Mouse (Mus musculus) kidney, embryonic 15.5 days (tissue): ENCODE measurements around the gene Cisd1. TPM values are rescaled to one million over a fixed set of nuclear protein-coding genes. Genes with fewer than 3 reads are reported as not detected.
A peak's percentile ranks its signal among the peaks of the same experiment; 100 is the strongest.

ENCODE experiments used
- ATAC-seq: fragments of 200-750 bp; cut with Nextera tagmentation; replicated peaks from 2 replicates; pipeline ENCODE4 v1.8.0; 2017; ENCODE audit warnings: moderate TSS enrichment; ENCODE audit not compliant: low FRiP score
- H3K27ac ChIP-seq: fragments of 300-500 bp; sonication (generic); 2 replicates; pipeline ENCODE4 v1.5.1; 2015; ENCODE audit warnings: mild to moderate bottlenecking, inconsistent platforms
- H3K27me3 ChIP-seq: fragments of 300-500 bp; sonication (generic); 2 replicates; pipeline ENCODE4 v1.6.1; 2015; ENCODE audit warnings: inconsistent platforms
- H3K36me3 ChIP-seq: fragments of 300-500 bp; sonication (generic); 2 replicates; pipeline ENCODE4 v1.6.1; 2015; ENCODE audit warnings: inconsistent platforms
- H3K4me1 ChIP-seq: fragments of 300-500 bp; sonication (generic); 2 replicates; pipeline ENCODE4 v1.6.1; 2015; ENCODE audit warnings: inconsistent platforms
- H3K4me2 ChIP-seq: fragments of 300-500 bp; sonication (generic); 2 replicates; pipeline ENCODE4 v1.6.1; 2015; ENCODE audit warnings: moderate library complexity, mild to moderate bottlenecking, inconsistent platforms
- H3K4me3 ChIP-seq: fragments of 300-500 bp; sonication (generic); replicated peaks from 2 replicates; pipeline ENCODE4 v1.5.1; 2015; ENCODE audit warnings: mild to moderate bottlenecking, inconsistent platforms
- H3K9ac ChIP-seq: fragments of 300-500 bp; sonication (generic); 2 replicates; pipeline ENCODE4 v1.6.1; 2015; ENCODE audit warnings: mild to moderate bottlenecking, inconsistent platforms
- H3K9me3 ChIP-seq: fragments of 300-500 bp; sonication (generic); replicated peaks from 2 replicates; pipeline ENCODE4 v1.6.1; 2016; ENCODE audit warnings: inconsistent platforms
- WGBS: fragments of 180-500 bp; shearing (Covaris S2); methylation state at CpG from one replicate; pipeline ENCODE4 v1.1.7; 2015; ENCODE audit warnings: mixed read lengths; 5-methylcytosine and 5-hydroxymethylcytosine counted together
- polyA plus RNA-seq: library from polyadenylated mRNA; unstranded; fragments of >200 nt; fragmentation: Nextera tagmentation; extraction: Ambion mirVana; gene quantifications from 2 replicates; pipeline ENCODE4 v1.2.1, GENCODE M21; 2015

Gene Cisd1
- polyA plus RNA-seq, 1 experiment from 2014 or later = 131 TPM

DNA sequence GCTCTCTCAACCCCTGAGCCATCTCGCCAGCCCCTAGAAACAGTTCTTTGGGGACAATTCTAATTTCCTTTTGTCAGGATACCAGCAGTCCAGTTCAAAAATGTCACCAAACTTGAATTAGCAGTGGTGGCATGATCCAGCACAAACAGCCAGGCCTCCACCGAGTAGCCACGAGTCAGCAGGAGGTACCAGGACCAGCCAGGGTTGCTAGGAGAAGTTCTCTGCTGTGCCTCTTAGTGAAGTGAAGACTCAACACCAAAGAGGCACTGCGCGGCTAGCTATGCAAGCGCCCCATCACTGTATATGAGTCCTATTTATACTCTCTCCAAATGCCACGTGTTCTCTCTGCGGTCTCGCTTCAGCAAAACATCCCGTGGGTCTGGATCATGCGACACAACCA is 28.7 kb downstream of the Cisd1 start:
- no peaks in the 10 kb centered on the region for H3K36me3 ChIP-seq
- no peak overlapping the region for H3K4me2 ChIP-seq
- WGBS = 82% methylated on average over 11 of the region's 11 CpGs
- no peaks in the 10 kb centered on the region for H3K27me3 ChIP-seq
- no peaks in the 10 kb centered on the region for H3K9me3 ChIP-seq
- ATAC-seq = no peak
- H3K4me3 ChIP-seq = no peak overlapping the region
- H3K4me1 ChIP-seq = no peaks in the 10 kb centered on the region
- no peak overlapping the region for H3K27ac ChIP-seq
- no peak overlapping the region for H3K9ac ChIP-seq

DNA sequence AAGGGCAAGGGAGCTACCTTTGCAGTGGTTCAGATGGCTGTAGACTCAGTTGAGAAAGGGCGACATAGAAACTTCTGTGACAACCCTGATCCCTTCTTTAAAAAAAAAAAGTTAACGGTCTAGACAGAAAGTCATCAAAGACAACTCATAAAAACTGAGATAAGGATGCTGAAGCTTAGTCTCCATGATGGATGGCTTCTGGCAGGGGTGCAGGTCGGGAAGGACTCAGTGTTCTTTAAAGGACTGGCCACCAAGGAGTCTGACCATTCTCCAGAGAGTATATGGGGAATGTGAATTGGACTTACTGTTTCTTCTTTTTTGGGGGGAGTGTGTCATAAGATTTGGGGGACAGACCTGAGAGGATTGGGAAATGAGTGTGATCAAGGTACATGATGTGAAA is 30.2 kb downstream of the Cisd1 start:
- H3K9ac ChIP-seq = no peak overlapping the region
- no peak for ATAC-seq
- no peak overlapping the region for H3K4me3 ChIP-seq
- no peaks in the 10 kb centered on the region for H3K27me3 ChIP-seq
- no peak overlapping the region for H3K27ac ChIP-seq
- WGBS = 58% methylated on average over 3 of the region's 3 CpGs
- H3K4me1 ChIP-seq = no peaks in the 10 kb centered on the region
- no peak overlapping the region for H3K4me2 ChIP-seq
- H3K9me3 ChIP-seq = no peaks in the 10 kb centered on the region
- no peaks in the 10 kb centered on the region for H3K36me3 ChIP-seq

DNA sequence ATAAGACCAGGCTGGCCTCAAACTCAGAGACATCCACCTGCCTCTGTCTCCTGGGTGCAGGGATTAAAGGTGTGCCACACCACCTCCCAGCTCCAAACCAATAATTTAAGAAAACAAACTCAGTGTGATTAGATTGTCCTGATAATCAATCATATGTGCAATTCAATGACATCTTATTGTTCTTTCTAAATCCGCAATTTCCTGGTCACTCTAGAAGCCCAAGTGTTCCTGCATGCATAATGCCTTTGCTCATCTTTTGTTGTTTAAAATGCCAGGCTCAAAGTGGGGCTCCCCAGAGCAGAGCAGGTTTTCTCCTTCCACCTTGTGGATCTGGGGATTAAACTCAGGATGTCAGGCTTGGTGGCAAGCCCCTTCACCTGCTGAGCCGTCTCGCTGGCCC is 34.5 kb downstream of the Cisd1 start:
- no peaks in the 10 kb centered on the region for H3K9me3 ChIP-seq
- no peaks in the 10 kb centered on the region for H3K27me3 ChIP-seq
- peaks cover 3% of the 10 kb centered on the region; the same call in 1 of the 2 replicates for H3K4me1 ChIP-seq
- 75% methylated on average over 3 of the region's 3 CpGs for WGBS
- no peak for ATAC-seq
- H3K4me3 ChIP-seq = no peak overlapping the region
- no peak overlapping the region for H3K9ac ChIP-seq
- H3K36me3 ChIP-seq = no peaks in the 10 kb centered on the region
- no peak overlapping the region for H3K4me2 ChIP-seq
- no peak overlapping the region for H3K27ac ChIP-seq

DNA sequence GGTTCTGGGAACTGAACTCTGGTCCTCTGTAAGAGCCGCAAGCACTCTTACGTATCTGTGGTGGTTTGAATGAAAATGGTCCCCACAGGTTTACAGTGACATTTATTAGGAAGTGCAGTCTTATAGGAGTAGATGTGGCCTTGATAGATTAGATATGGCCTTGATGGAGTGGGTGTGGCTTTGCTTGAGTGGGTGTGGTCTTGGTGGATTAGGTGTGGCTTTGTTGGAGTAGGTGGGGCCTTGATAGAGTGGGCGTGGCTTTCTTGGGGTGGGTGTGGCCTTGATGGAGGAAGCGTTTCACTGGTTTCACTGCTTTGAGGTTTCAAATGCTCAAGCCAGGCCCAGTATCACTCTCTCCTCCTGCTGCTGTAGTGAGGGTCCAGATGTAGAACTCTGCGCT is 36.6 kb downstream of the Cisd1 start:
- H3K36me3 ChIP-seq = no peaks in the 10 kb centered on the region
- H3K4me2 ChIP-seq = no peak overlapping the region
- no peak overlapping the region for H3K9ac ChIP-seq
- 93% methylated on average over 5 of the region's 5 CpGs for WGBS
- ATAC-seq = no peak
- no peaks in the 10 kb centered on the region for H3K27me3 ChIP-seq
- no peak overlapping the region for H3K27ac ChIP-seq
- H3K4me1 ChIP-seq = peaks cover 3% of the 10 kb centered on the region; the same call in 1 of the 2 replicates
- no peak overlapping the region for H3K4me3 ChIP-seq
- no peaks in the 10 kb centered on the region for H3K9me3 ChIP-seq

DNA sequence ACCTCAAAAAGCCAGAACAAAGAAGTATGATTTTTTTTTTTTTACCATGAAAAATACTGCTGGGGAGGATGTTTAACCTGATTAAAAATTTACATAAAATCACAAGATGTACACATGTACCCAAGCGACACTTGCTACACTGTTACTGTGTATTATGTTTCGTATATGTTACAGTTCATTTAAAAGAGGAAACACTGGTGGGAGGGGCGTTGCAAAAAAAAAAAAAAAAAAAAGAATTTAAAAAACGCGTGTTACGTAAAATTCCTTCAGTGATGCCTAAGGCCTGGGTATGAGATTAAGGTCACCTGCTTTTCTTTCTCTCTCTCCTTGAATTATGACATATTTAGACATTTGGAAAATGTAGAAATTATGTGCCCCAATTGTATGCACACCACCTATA is 38.0 kb downstream of the Cisd1 start:
- no peak for ATAC-seq
- H3K27ac ChIP-seq = no peak overlapping the region
- no peaks in the 10 kb centered on the region for H3K36me3 ChIP-seq
- peaks cover 3% of the 10 kb centered on the region; the same call in 1 of the 2 replicates for H3K4me1 ChIP-seq
- H3K4me2 ChIP-seq = no peak overlapping the region
- no peak overlapping the region for H3K9ac ChIP-seq
- no peak overlapping the region for H3K4me3 ChIP-seq
- H3K9me3 ChIP-seq = no peaks in the 10 kb centered on the region
- 78% methylated on average over 6 of the region's 6 CpGs for WGBS
- no peaks in the 10 kb centered on the region for H3K27me3 ChIP-seq

DNA sequence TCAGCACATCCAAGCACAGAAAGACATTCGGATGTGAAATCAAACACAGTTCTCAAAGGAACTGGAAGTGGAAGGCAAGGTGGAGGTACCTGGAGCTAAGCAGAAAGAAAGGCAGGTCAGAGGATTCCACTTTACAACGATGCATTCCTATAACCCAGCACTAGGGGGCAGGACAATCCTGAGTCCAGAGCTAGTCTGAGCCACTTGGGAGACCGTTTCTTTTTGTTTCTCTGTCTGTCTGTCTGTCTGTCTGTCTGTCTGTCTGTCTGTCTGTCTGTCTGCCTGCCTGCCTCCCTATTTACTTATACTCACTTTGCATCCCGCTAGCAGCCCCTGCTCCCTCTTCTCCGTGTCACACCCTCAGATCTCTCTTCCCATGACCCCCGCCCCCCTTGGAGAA is 38.6 kb downstream of the Cisd1 start:
- H3K4me2 ChIP-seq = peak overlapping the region; percentile 41; the same call in 1 of the 2 replicates
- H3K4me1 ChIP-seq = peaks cover 3% of the 10 kb centered on the region; the same call in 1 of the 2 replicates
- WGBS = 31% methylated on average over 6 of the region's 6 CpGs
- no peak overlapping the region for H3K4me3 ChIP-seq
- no peaks in the 10 kb centered on the region for H3K27me3 ChIP-seq
- no peaks in the 10 kb centered on the region for H3K36me3 ChIP-seq
- no peaks in the 10 kb centered on the region for H3K9me3 ChIP-seq
- H3K27ac ChIP-seq = no peak overlapping the region
- no peak overlapping the region for H3K9ac ChIP-seq
- no peak for ATAC-seq

DNA sequence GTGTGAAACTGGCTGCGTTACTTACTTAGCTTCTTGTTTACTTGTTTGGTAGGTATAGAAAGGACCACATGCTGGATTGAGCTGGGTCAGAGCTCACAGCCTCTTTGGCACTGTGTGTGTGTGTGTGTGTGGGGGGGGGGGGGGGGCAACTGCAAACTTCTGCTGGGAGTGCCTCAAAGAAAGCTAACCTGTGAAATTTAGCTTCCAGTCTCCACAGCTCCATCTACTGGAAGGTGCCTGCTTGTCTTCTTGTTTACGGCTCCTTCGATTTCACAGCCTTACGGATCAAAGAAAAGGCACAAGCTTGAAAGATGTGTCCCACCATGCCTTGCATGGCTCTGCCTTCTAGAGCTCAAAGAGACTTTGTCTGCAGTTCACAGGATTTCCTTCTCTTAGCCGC is 42.3 kb downstream of the Cisd1 start:
- H3K9me3 ChIP-seq = no peaks in the 10 kb centered on the region
- 27% methylated on average over 5 of the region's 5 CpGs for WGBS
- H3K27me3 ChIP-seq = 0 out of 2 replicates have a peak, but pooled peaks cover 4% of the 10 kb centered on the region
- no peak overlapping the region for H3K27ac ChIP-seq
- H3K36me3 ChIP-seq = no peaks in the 10 kb centered on the region
- H3K4me1 ChIP-seq = peaks cover 3% of the 10 kb centered on the region; the same call in 1 of the 2 replicates
- no peak for ATAC-seq
- H3K9ac ChIP-seq = no peak overlapping the region
- no peak overlapping the region for H3K4me3 ChIP-seq
- no peak overlapping the region for H3K4me2 ChIP-seq

DNA sequence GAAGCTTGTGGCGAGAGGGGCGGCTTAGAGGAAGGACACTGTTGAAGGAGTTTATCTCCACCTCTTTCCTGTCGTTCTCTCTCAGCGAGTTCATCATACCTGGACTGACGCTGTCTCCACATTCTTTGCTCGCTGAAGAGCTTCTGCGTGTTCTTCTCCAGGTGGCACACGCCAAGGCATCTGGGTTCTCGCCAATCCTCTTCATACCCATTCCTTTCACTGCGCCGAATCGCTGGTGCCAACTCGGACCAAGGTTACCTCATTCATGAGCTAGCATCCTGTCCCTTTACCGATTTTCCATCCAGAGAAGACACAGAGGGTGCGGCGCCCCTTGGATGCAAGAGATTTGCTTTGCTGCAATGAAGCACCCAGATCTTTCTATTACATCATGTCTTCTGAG is 44.6 kb downstream of the Cisd1 start:
- Histone ChIP-seq H3K4me2 (no peak overlapping the region), H3K27ac (no peak overlapping the region), H3K36me3 (no peaks in the 10 kb centered on the region), H3K4me1 (no peaks in the 10 kb centered on the region), H3K9me3 (no peaks in the 10 kb centered on the region), H3K9ac (no peak overlapping the region), H3K27me3 (0 out of 2 replicates have a peak, but pooled peaks cover 4% of the 10 kb centered on the region), H3K4me3 (no peak overlapping the region)
- ATAC-seq = no peak
- 80% methylated on average over 16 of the region's 16 CpGs for WGBS

DNA sequence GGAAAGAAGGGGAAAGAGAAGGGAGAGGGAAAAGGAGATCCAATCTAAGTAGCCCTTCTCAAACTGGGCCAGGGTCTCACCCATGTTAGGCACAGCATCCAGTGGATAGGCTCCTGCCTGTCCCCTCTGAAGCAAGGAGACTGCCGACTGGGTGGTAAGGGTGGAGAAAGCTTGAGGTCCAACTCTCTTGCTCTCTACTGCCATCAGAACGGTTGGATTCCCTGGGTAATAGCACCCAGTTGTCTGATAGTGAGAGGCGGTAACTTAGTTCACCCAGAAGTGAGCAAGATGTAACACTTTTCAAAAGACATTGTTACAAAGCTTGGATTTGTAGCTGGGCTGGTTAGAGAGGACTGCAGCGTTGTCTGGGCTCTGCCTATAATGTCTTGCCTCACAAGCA is 51.5 kb downstream of the Cisd1 start:
- WGBS = 61% methylated on average over 4 of the region's 4 CpGs
- Histone ChIP-seq H3K4me1 (peaks cover 14% of the 10 kb centered on the region), H3K9ac (no peak overlapping the region), H3K36me3 (no peaks in the 10 kb centered on the region), H3K27ac (no peak overlapping the region), H3K9me3 (no peaks in the 10 kb centered on the region), H3K4me2 (no peak overlapping the region), H3K4me3 (no peak overlapping the region), H3K27me3 (no peaks in the 10 kb centered on the region)
- no peak for ATAC-seq

DNA sequence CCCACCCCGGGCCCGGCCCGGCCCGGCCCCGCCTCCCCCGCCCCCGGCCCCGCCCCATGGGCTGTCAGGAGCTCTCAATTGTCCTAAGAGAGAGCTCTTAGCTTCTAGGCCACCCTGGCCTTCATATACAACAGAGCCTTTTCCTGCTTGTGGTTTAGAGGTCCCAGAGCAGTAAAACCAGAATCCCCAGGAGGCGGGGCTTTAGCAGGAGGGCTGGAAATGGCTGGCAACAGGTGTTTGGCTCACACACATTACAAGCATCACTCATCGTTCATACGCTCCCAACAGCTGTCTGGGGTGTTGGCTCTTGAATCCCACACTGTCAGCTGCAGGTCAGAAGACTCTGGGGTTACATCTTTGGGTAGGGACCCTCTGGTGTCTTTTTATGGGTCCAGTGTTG is 52.5 kb downstream of the Cisd1 start:
- ATAC-seq = peak; percentile 34
- Histone ChIP-seq H3K27me3 (no peaks in the 10 kb centered on the region), H3K36me3 (no peaks in the 10 kb centered on the region), H3K27ac (no peak overlapping the region), H3K4me3 (peak overlapping the region; percentile 12; the same call in 1 of the 2 replicates), H3K4me2 (peak overlapping the region; percentile 46), H3K9me3 (no peaks in the 10 kb centered on the region), H3K9ac (no peak overlapping the region), H3K4me1 (peaks cover 14% of the 10 kb centered on the region)
- WGBS = 7% methylated on average over 8 of the region's 11 CpGs

DNA sequence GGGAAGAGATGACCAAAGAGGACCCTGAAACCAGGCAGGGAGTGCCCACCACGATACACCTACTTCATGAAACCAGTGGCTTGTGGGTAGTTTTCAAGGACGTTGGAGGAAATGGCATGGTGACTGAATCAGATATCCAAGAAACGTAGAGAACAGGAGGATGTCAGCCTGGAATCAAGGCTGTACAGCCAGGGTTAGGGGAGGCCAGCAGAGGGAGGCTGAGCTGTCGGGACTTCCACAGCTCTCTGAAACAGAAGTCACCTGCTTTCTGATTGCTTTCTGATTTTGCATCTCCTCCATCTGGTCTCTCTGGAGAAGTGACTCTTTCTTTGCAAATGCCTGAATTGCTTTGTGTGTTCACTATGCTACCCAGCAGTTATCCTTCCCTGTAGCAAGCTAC is 53.0 kb downstream of the Cisd1 start:
- H3K9ac ChIP-seq = no peak overlapping the region
- ATAC-seq = peak; percentile 17; the same call in 1 of the 2 replicates
- H3K4me1 ChIP-seq = peaks cover 14% of the 10 kb centered on the region
- peak overlapping the region; percentile 46 for H3K4me2 ChIP-seq
- H3K4me3 ChIP-seq = peak overlapping the region; percentile 12; the same call in 1 of the 2 replicates
- no peaks in the 10 kb centered on the region for H3K9me3 ChIP-seq
- H3K36me3 ChIP-seq = no peaks in the 10 kb centered on the region
- H3K27me3 ChIP-seq = no peaks in the 10 kb centered on the region
- 0 out of 2 replicates have a peak overlapping the region, but pooled peaks have one; percentile 9 for H3K27ac ChIP-seq
- 18% methylated on average over 4 of the region's 4 CpGs for WGBS

DNA sequence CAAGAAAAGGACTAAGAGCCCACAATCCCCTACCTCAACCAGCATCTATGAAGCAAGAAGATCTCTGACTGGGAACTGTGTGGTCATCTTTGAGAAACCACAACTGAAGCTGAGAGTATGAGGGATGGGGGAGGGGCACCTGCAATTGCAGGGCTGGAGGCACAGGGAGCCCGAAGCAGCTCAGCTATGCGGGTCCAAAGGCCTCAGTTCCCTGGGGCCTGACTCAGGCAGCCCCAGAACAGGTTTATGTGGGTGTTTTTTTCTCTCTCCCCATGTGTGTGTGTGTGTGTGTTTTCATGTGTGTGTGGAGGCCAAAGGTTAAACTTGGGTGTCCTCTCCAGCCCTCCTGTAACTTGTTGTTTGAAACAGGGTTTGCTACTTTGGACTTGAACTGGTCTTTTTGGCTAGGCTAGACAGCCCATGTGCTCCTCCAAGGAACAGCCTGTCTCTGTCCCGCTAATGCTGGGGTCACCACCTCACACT is 53.5 kb downstream of the Cisd1 start:
- H3K27ac ChIP-seq = no peak overlapping the region
- H3K9me3 ChIP-seq = no peaks in the 10 kb centered on the region
- H3K4me1 ChIP-seq = peaks cover 14% of the 10 kb centered on the region
- peaks cover 1% of the 10 kb centered on the region for H3K27me3 ChIP-seq
- WGBS = 13% methylated on average over 3 of the region's 3 CpGs
- H3K4me3 ChIP-seq = no peak overlapping the region
- no peaks in the 10 kb centered on the region for H3K36me3 ChIP-seq
- ATAC-seq = peak; percentile 62; the same call in 1 of the 2 replicates
- H3K4me2 ChIP-seq = no peak overlapping the region
- no peak overlapping the region for H3K9ac ChIP-seq

DNA sequence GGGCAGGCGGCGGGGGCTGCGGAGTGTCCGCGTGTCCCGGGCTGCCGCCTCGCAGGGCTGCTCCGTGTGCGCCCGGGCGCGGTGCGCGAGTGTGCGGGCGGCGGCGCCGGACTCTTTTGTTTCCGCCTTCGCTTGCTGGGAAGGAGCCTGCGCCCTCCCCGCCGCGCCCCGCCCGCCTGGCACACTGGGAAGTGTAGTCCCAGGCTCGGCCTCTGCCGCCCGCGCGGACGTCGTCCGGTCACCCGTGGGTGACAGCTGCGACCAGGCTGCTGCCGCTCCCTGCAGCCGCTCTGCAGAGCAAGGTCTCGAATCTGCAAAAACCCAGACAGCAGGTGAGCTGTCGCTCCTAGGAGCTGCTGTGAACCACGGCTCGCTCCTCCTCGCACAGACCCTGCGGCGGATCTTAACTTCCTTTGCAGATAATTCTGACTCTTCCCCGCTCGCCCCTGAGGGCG is 59.6 kb downstream of the Cisd1 start, which contains the start of gene Ube2d1:
Gene Ube2d1 (minus strand): TSS at position 137 of the 455 bp plus-strand sequence.
- Histone ChIP-seq H3K4me2 (peak within 1 kb of the TSS; percentile 65), H3K27ac (peak within 1 kb of the TSS; percentile 18), H3K36me3 (no peaks in the 10 kb centered on the region), H3K9ac (peak within 1 kb of the TSS; percentile 89), H3K4me3 (peak within 1 kb of the TSS; percentile 81), H3K4me1 (peaks cover 25% of the 10 kb centered on the region), H3K9me3 (no peaks in the 10 kb centered on the region), H3K27me3 (peaks cover 6% of the 10 kb centered on the region)
- ATAC-seq = peak; percentile 97
- WGBS = under 1% methylated on average over 49 of the region's 50 CpGs
